Mouse (Mus musculus): ENCODE measurements around the gene Hoxb7. TPM values are rescaled to one million over a fixed set of nuclear protein-coding genes. Genes with fewer than 3 reads are reported as not detected.
A peak's percentile ranks its signal among the peaks of the same experiment; 100 is the strongest.

Hoxb7 gene
- polyA plus RNA-seq, 1 experiment from 2014 or later: 0.51 TPM

- ATAC-seq: no peak
- DNase-seq: no peak
- Histone ChIP-seq H3K36me3 (replicated peaks; ENCODE audit: insufficient read depth, low read length) (no peaks in the 10 kb centered on the region), H3K27me3 (ENCODE audit: insufficient read depth, low read length) (peaks cover 95% of the 10 kb centered on the region), H3K4me2 (ENCODE audit: low read depth, low read length) (peak overlapping the region; percentile 49), H3K9ac (replicated peaks) (no peak overlapping the region), H3K9me3 (ENCODE audit: low read length) (no peaks in the 10 kb centered on the region), H3K27ac (ENCODE audit: low read depth) (no peak overlapping the region), H3K4me3 (ENCODE audit: low read depth, low read length) (peak overlapping the region; percentile 30), H3K4me1 (ENCODE audit: insufficient read depth) (no peaks in the 10 kb centered on the region)
- 1% methylated on average over 44 of the region's 49 CpGs for WGBS (ENCODE audit: insufficient replicate concordance)
- no peak for TF ChIP-seq EP300 (IDR thresholded peaks at IDR 0.05; ENCODE audit: low read depth)
- TF ChIP-seq CTCF (IDR thresholded peaks at IDR 0.05; ENCODE audit: low read depth): 0 out of 2 replicates have a peak, but pooled peaks have one; percentile 1
Measured at GRCm38 (mm10) chr11:96284041-96284749, 2.2 kb upstream of the Hoxb7 start.

GRCm38 (mm10) chr11:96284774-96285734 is 1.4 kb upstream of the Hoxb7 start:
- no peak for ATAC-seq

GRCm38 (mm10) chr11:96286739-96287385 is 439 bp downstream of the Hoxb7 start:
- H3K27me3 ChIP-seq (ENCODE audit: insufficient read depth, low read length): peaks cover 97% of the 10 kb centered on the region
- H3K27ac ChIP-seq (ENCODE audit: low read depth): no peak overlapping the region
- H3K9me3 ChIP-seq (ENCODE audit: low read length): no peaks in the 10 kb centered on the region
- no peaks in the 10 kb centered on the region for H3K4me1 ChIP-seq (ENCODE audit: insufficient read depth)
- DNase-seq (no peak), ATAC-seq (no peak)
- H3K4me2 ChIP-seq (ENCODE audit: low read depth, low read length): peak overlapping the region; percentile 52
- H3K4me3 ChIP-seq (ENCODE audit: low read depth, low read length): peak overlapping the region; percentile 29
- no peak overlapping the region for H3K9ac ChIP-seq (replicated peaks)
- no peak for TF ChIP-seq CTCF (IDR thresholded peaks at IDR 0.05; ENCODE audit: low read depth)
- no peak for TF ChIP-seq EP300 (IDR thresholded peaks at IDR 0.05; ENCODE audit: low read depth)
- 1% methylated on average over 54 of the region's 55 CpGs for WGBS (ENCODE audit: insufficient replicate concordance)
- no peaks in the 10 kb centered on the region for H3K36me3 ChIP-seq (replicated peaks; ENCODE audit: insufficient read depth, low read length)

More at GRCm38 (mm10) chr11:96284774-96285734, 1.4 kb upstream of the Hoxb7 start:
- Histone ChIP-seq H3K4me2 (ENCODE audit: low read depth, low read length) (peak overlapping the region; percentile 49), H3K9me3 (ENCODE audit: low read length) (no peaks in the 10 kb centered on the region), H3K27ac (ENCODE audit: low read depth) (no peak overlapping the region), H3K4me1 (ENCODE audit: insufficient read depth) (no peaks in the 10 kb centered on the region), H3K36me3 (replicated peaks; ENCODE audit: insufficient read depth, low read length) (no peaks in the 10 kb centered on the region), H3K4me3 (ENCODE audit: low read depth, low read length) (peak overlapping the region; percentile 30), H3K27me3 (ENCODE audit: insufficient read depth, low read length) (peaks cover 95% of the 10 kb centered on the region), H3K9ac (replicated peaks) (no peak overlapping the region)
- no peak for DNase-seq
- TF ChIP-seq EP300 (IDR thresholded peaks at IDR 0.05; ENCODE audit: low read depth): no peak
- WGBS (ENCODE audit: insufficient replicate concordance): 4% methylated on average over 33 of the region's 37 CpGs

GRCm38 (mm10) chr11:96287411-96287810 is 988 bp downstream of the Hoxb7 start:
- H3K27ac ChIP-seq (ENCODE audit: low read depth): no peak overlapping the region
- ATAC-seq: no peak
- peaks cover 97% of the 10 kb centered on the region for H3K27me3 ChIP-seq (ENCODE audit: insufficient read depth, low read length)
- H3K4me1 ChIP-seq (ENCODE audit: insufficient read depth): no peaks in the 10 kb centered on the region
- H3K4me3 ChIP-seq (ENCODE audit: low read depth, low read length): no peak overlapping the region
- no peaks in the 10 kb centered on the region for H3K36me3 ChIP-seq (replicated peaks; ENCODE audit: insufficient read depth, low read length)
- no peak overlapping the region for H3K9ac ChIP-seq (replicated peaks)
- TF ChIP-seq EP300 (IDR thresholded peaks at IDR 0.05; ENCODE audit: low read depth) (no peak), CTCF (IDR thresholded peaks at IDR 0.05; ENCODE audit: low read depth) (no peak)
- no peak overlapping the region for H3K4me2 ChIP-seq (ENCODE audit: low read depth, low read length)
- DNase-seq: no peak
- WGBS (ENCODE audit: insufficient replicate concordance): 7% methylated on average over 8 of the region's 9 CpGs
- no peaks in the 10 kb centered on the region for H3K9me3 ChIP-seq (ENCODE audit: low read length)

- no peaks in the 10 kb centered on the region for H3K9me3 ChIP-seq (ENCODE audit: low read length)
- TF ChIP-seq CTCF (IDR thresholded peaks at IDR 0.05; ENCODE audit: low read depth) (no peak), EP300 (IDR thresholded peaks at IDR 0.05; ENCODE audit: low read depth) (no peak)
- no peak for DNase-seq
- H3K4me2 ChIP-seq (ENCODE audit: low read depth, low read length): no peak overlapping the region
- H3K9ac ChIP-seq (replicated peaks): no peak overlapping the region
- no peak overlapping the region for H3K4me3 ChIP-seq (ENCODE audit: low read depth, low read length)
- 23% methylated on average over 1 of the region's 1 CpGs for WGBS (ENCODE audit: insufficient replicate concordance)
- no peaks in the 10 kb centered on the region for H3K4me1 ChIP-seq (ENCODE audit: insufficient read depth)
- H3K27me3 ChIP-seq (ENCODE audit: insufficient read depth, low read length): peaks cover 97% of the 10 kb centered on the region
- no peaks in the 10 kb centered on the region for H3K36me3 ChIP-seq (replicated peaks; ENCODE audit: insufficient read depth, low read length)
- ATAC-seq: no peak
- H3K27ac ChIP-seq (ENCODE audit: low read depth): no peak overlapping the region
Measured at GRCm38 (mm10) chr11:96288455-96289221, 2.2 kb downstream of the Hoxb7 start.
